Mouse (Mus musculus): ENCODE results near the gene Trappc6b.

Trappc6b gene

DNA sequence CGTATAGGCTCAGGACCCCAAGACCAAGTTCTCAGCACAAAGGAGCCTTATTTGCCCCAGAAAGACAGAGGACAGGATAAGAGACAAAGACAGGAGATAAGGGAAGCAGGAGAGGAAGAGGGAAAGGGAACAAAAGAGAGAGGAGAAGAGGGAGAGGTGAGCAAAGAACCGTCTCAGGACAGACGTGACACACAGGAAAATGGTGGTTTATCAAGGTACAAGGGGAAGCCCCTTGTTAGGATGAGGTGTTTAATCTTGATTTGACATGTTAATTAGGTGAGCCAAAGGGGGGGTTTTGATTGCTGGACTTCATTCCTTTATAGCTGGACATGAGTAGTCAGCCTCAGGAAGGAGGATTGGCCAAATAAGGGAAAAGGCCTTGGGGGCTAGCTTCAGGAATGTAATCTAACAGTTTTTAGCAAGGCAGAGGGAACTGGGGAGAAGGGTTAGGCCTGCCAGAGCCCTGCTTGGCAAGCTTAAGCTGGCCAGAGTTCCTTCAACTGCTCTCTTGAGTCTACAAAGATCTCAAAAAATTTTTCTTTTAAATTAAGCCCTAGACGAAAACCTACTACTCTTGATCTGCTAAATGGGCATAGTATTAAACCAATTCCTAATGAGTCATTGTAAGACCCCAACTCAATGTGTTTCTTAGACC lies 5.9 kb downstream of the Trappc6b start:
- CTCF ChIA-PET: interaction anchor here (0.5 to 0.6 kb wide), 2 partner anchors 25 to 98 kb away, joined by 3 to 6 read pairs; no protein-coding TSS in a partner anchor

GRCm38 (mm10) chr12:59053976-59054375 lies 7.3 kb downstream of the Trappc6b start:
- CTCF ChIA-PET: no interaction called here

DNA sequence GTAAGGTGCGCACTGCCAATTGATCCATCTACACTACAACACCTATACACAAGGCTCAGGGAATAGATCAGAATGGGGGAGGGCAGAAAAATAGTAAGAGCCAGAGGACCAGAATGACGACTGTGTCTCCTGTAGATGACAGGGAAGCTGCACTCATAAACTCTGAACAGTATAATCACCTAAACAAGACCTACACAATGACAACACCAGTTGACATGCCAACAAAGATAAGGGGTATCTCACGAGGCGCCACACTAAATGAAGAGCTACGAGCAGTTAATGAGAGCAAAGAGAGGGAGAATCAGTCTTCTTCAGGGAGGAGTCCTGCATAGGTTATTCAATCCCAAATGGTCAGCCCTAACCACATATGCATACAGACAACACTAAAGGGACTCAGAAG lies 8.1 kb downstream of the Trappc6b start:
- CTCF ChIA-PET: no interaction called here

GRCm38 (mm10) chr12:59052470-59052869 lies 8.8 kb downstream of the Trappc6b start:
- CTCF ChIA-PET: no interaction called here

DNA sequence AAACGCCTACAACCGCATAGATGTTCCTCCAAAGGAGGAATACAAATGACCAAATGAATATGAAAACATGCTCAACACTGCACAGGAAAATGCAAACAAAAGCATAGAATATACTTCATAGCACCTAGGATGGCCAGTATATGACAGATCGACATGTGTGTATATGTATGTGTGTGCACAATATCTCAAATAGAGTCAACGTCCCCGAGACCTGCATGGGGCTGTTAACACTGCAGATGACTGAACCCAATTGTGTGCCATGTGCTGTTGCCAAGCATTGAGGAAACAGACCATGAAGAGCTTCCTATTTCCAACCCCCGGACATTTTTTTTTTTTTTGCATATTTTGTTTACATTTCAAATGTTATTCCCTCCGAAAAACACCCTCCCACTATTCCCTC lies 20.4 kb downstream of the Trappc6b start:
- CTCF ChIA-PET: no interaction called here

DNA sequence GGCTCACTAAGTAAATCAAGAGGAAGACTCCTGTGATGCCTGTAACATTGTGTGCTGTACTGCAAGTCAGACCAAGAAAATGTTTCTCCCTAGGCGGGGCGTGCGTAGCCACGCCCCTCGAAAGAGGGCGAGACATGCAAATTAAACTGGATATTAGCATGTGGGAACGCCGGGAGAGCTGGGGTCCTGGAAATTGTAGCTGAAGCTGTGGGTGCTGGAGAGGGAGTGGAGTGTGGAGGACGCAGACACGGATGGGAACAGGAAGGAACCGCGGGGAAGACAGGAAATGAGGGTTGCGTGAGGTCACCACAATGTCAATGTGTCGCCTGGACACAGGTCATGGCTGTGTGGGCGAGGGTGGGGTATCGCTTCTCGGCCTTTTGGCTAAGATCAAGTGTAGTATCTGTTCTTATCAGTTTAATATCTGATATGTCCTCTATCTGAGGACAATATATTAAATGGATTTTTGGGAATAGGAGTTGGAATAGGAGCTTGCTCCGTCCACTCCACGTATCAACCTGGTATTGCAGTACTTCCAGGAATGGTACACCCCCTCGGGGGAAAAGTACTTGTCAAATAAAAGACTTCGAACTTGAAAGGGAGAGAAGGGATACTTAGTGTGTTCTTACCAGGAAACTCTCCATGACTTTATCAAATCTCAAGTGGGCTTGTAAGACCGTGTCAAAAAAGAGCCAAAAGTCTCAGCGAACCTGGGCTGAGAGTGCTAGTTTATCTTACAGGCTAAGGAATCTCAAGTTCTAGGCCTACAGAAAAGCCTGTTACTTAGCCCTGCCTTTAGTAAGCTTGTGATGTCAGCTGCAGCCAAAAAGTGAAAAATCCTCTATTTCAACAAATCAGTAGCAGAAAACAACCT lies 21.1 kb downstream of the Trappc6b start:
- CTCF ChIA-PET: no interaction called here

DNA sequence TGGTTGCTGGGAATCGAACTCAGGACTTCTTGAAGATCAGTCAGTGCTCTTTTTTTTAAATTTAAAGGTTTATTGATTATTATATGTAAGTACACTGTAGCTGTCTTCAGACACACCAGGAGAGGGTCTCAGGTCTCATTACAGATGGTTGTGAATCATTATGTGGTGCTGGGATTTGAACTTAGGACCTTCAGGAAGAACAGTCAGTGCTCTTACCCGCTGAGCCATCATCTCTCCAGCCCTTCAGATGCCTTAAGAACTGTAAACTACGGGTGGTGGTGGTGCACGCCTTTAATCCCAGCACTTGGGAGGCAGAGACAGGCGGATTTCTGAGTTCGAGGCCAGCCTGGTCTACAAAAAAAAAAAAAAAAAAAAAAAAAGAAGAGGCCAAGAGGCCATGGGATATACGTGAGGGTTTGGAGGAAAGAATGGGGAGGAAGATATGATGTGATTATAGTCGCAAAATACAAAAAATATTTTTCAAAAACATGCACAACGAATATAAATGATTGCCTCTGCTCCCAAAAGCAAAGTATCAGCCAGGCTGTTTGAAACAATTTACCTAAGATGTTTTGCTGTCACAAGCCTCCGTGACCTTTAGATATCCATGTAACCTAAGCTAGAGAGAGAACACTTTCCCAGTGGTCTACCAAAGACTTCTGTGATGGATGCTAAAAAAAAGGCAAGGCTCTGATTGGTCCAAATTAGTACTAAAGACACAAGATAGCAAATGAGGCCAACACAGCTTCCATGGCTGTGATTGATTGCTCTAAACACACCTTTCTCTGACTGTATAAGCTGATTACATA lies 21.9 kb downstream of the Trappc6b start:
- CTCF ChIA-PET: no interaction called here

GRCm38 (mm10) chr12:59032101-59032500 lies 29.2 kb downstream of the Trappc6b start:
- CTCF ChIA-PET: no interaction called here

DNA sequence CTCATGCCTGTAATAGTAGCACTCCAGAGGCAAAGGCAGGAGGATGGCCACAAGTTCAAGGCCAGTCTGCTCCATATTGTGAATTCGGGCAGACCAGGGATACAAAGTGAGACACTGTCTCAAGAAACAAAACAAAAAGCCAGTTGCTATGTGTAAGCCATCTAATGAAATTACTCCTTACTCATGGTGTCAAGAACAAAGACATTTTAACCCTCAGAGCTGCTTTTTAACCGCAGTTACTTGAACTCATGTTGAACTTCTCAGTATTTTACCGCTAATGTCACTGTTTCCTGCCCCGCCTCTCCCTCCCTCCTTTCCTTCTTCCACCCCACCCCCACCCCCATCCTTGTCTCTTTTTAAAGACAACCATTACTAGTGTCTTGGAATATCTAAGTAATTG lies 40.0 kb downstream of the Trappc6b start:
- CTCF ChIA-PET: no interaction called here

DNA sequence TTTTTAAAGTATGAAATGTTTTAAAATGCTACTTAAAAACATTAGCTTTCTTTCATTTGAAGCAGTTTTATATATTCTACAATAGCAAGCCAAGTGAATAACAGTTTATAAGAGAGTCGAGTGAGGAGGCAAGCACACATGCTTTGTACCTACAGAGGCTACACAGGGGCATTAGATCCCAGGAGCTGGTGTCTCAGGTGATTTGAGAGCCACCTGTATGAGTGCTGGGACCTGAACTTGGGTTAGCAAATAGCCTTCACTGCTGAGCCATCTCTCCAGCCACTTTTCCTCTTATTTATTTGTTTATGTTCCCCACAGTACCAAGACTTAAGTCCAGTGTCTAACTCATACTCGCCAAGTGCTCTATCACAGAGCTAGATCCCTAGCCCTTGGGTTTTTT lies 41.4 kb downstream of the Trappc6b start:
- CTCF ChIA-PET: no interaction called here

- CTCF ChIA-PET: no interaction called here
These were observed 43.3 kb downstream of the Trappc6b start for GRCm38 (mm10) chr12:59017970-59018369.

GRCm38 (mm10) chr12:59013234-59013633 lies 48.0 kb downstream of the Trappc6b start, which contains the start of gene Gemin2:
TSS of gene Gemin2 (plus strand) at chr12:59013393.
- CTCF ChIA-PET: no interaction called here

DNA sequence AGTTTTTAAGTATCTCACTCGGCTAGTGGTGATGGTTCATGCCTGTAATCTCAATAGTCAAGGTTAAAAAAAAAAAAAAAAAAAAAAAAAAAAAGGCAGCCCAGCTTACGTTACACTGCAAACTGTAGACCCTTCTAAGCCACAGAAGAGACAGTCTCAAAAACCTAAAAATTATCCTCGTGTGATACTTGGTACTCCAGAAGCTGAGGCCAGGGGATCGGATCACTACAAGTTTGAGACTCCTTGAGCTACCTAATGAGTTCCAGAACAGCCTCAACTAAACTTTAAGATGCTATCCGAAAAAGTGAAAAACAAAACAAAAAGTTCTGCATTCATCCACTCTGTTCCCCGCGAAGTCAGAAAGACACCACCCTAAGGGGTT lies 48.6 kb downstream of the Trappc6b start:
- CTCF ChIA-PET: no interaction called here

DNA sequence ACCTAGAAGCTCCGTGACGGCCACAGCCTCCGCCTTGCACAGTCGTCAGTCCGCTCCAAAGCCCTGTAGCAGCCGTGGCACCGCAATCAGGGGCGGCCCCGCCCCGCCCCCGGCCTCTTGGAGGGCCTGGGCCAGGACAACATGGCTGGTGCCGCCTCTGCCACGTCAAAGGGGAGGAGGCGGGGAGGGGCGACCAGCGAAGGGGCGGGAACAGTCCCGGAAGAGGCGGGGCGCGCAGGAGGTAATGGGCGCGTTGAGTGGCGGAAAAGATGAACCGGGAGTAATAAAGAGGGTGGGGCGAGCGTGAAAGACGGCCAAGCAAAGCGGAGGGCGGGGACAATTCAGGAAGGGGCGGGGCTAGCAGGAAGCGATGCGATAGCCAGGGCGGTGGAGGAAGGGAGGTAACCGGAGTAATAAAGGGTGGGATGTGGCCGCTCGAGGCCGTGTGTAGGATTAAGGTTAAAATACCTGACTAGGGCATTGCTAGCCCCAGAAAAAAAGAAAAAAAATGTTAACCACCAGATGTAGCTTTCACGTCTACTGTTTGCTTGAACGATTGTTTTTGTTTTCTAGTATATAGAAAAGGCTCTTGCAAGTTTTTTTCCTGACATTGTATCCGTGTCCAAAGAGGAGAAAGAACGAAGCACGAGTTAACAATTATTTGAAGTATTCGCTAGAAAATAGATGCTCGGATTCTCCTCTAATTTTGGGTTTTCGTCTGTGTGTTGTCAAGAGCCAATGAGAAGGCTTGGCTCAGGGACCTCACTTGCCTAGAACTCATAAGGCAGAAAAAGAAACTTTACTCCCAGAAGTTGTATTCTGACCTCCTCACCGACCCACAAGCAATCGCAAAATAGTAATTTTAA lies 49.2 kb downstream of the Trappc6b start, which contains the start of gene Sec23a:
TSS of gene Sec23a (minus strand) at position 174 of the 866 bp plus-strand sequence.
- CTCF ChIA-PET: no interaction called here

GRCm38 (mm10) chr12:59011275-59011843 lies 49.9 kb downstream of the Trappc6b start:
- CTCF ChIA-PET: no interaction called here

GRCm38 (mm10) chr12:59010482-59010881 lies 50.8 kb downstream of the Trappc6b start:
- CTCF ChIA-PET: no interaction called here
